Mouse (Mus musculus): ENCODE measurements around the gene Pcmtd2.
"Not testable (repeated sequence)": the region's sequence is repeated elsewhere in the genome, so short reads cannot be mapped to it uniquely, and the experiment has no call there.

Pcmtd2 gene

DNA sequence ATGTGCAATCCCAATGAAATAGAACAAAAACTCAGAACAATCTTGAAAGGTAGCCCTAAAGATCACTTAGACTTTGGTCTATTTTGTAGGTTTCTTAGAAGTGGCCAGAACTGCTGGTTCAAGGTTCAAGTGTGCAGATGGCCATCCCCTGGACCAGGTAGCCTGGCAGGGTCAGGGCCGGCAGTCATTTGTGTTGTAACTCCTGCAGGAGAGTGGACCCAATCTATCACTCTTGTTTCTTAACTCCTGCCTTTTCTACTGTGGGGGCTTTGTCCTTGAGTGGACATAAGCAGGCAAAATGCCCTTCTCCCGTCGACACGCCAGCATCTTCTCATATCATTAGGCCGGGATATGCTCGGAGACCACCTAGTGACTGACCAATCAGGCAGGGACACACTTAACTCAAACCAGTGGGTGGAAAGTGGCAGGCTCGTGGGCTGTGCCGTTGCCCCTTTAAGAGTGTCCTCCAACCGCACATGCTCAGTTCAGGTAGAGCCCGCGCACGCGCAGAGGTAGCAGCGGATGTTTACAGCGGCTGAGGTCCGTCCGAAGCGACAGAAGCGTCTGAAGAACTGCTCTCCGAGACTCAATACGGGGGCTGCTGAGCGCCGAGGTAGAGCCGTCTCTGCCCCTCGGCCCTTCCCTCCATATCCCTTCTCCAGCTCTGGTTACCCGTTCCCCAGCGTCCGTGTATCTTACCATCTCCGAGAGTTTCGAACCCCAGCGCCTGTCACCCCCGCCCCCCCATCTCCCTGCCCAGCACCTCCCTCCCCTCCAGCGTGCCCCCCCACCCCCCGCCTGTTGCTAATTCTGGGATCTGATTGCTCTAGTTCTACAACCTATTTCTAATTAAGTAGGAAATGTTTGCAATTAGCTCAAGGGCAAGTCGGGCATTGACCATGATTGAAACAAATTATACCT, at the start of gene Pcmtd2:
Gene Pcmtd2, plus strand, starts transcription at position 483 of the 921 bp plus-strand sequence.
- peak; percentile 94 for DNase-seq (ENCODE audit: low spot score in 2 of 2)

DNA sequence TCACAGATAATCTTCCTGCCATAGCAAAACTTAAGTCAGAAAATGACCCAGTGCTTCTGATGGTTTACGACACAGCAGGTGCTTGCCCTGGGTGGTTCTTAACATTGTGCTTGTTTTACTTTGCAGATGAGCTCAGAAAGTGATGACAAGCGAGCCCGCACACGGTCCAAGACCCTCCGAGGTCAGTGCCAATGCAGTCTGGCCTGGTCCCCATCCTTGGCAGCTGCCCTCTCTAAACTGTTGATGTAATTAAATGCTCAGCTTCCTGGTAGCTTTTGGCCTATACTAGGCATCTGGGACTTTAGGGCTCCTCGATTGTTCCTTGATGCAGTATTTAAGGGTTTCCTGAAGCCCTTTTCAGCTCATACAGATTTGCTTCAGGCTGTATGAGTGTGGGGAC, 48.3 kb upstream of the Pcmtd2 start:
- DNase-seq (ENCODE audit: low spot score in 2 of 2), result no peak

DNA sequence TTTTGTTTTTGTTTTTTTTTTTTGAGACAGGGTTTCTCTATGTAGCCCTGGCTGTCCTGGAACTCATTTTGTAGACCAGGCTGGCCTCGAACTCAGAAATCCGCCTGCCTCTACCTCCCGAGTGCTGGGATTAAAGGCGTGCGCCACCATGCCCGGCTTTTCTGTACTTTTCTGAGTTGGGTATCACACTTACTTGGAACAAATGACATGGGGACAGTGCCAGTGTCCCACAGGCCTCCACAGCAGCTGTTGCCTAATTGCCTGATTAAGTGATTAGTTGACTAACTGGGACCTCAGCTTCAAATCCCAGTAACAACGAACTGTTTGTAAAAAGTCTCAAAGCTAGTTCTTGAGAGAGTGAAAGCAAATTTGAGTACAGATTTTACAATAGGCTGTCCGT, 44.5 kb upstream of the Pcmtd2 start:
- DNase-seq (ENCODE audit: low spot score in 2 of 2), result not testable (repeated sequence)

DNA sequence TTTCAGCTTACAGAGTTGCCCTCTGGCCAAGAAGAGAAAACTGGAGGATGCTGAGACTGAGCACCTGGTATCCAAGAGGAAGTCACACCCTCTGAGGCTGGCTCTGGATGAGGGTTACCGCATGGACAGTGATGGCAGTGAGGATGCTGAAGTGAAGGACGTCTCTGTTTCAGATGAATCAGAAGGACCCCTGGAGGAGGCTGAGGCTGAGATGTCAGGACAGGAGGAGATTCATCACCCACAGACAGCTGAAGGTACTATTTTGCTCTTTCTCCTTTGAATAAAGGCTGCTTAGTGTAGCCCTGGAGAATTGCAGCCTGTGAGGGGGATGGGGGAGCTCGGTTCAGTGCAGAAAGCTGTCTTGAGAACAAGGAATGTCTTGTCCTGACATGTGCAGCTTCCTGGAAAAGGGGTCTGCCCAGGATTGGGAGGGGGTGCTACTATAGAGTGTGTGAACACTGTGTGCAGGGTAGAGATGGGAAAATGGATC, 42.0 kb upstream of the Pcmtd2 start:
- DNase-seq (ENCODE audit: low spot score in 2 of 2), result peak in 1 of 2 experiments; percentile 12

DNA sequence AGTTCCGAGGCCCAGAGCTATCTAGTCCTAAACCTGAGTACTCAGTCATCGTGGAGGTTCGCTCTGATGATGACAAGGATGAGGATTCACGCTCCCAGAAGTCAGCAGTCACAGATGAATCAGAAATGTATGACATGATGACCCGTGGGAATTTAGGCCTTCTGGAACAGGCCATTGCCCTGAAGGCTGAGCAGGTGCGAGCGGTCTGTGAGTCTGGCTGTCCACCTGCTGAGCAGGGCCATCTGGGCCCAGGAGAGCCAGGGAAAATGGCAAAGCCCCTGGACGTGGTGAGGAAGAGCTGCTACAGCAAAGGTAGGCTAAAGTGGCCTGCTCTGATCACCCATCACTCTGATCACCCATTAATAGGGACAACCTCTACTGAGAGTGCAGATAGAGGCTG, 40.0 kb upstream of the Pcmtd2 start:
- DNase-seq (ENCODE audit: low spot score in 2 of 2), result no peak

DNA sequence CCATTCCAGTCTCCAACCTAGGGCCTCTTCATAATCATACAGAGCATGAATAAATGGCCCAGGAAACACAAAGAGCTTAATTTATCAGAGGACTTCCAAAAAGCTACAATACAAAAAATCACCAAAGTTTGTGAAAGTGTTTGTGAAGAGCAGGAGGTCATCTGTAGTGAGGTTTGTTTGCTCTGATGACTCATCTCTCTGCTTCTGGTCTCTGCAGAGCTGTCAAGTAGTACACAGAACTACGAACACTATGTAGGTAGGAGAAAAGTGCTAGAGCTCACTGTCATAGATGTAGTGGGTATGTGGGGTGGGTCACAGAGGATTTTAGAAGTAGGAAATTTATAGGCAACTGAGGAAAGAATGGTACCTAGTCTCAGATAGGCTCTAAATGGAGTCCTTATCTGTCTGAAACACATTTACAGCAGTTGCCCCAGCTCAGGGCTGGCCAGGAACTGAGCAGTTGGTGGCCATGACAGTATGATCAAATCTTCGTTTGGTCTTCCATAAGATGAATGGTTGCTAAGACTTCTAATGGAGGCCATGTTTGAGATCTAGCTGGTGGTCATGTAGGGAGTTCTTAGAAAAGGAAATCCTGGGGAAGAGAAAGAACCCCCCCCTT, 8.5 kb upstream of the Pcmtd2 start:
- no peak for DNase-seq (ENCODE audit: low spot score in 2 of 2)

DNA sequence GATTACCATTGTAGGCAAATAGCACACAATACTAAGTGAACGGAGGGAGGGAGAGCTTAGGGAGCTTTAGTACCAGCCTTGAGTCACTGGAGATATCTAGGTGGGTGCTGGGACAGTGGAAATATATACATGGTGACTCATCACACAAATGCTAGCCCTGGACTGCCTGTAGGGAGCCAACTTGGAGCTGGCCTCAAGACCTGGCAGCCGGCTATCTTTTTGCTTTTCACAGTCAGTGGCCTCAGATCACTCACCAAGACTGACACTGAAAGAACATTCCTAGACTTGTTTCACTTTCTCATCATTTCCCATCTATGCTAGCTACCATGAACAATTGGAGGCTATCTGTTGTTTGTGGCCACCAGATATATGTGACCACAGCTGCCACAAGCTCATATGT, 4.9 kb upstream of the Pcmtd2 start:
- DNase-seq (ENCODE audit: low spot score in 2 of 2), result no peak

DNA sequence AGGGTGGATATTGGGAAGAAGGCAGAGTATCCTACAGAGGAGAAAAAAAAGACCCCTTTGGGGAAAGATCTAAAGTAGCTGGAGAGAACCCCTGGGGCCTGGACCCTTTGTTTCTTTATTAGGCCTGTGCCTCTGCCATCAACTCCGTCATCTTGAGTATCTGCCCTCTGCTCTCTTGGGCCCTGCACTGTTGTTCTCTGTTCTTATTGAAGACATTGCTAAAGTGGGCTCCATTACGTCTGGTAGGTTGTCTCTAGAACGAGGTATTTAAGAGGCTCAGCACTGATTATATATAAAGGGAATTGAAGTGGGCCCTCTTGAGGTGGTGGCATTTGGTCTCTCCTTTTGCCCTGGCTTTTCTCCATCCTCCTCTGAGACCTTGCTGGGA, 633 bp downstream of the Pcmtd2 start:
- DNase-seq (ENCODE audit: low spot score in 2 of 2), result peak in 1 of 2 experiments; percentile 23

DNA sequence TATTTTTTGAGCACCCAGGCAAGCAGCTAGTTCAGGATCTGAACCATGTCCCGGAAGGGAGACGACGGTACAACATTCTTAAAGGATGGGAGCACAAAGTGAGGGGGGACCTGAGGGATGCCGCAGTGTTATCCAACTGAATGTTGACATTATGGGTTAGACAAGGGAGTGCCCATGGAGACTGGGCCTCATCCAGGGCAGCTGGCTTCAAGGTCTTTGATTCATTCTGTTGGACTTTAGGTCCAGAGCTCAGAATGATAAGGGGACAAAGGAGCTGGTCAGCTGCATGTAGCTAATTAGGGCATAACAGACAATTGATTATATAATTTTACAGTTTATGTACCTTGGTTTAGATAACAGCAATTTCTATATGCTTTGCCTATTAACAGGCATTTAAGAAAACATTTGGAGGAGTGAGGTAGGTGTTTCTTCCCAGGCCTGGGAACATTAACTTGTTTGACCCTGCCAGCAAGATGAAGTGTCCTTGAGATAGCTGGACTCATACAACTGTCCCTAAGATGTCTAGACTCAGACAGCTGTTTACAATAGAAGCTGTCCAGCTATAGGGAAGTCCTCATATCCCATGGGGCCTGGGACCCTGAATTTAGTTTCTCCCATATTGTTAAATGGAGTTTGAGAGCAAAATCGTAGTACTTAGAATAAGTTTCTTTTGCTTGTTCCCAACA, 8.2 kb downstream of the Pcmtd2 start:
- DNase-seq (ENCODE audit: low spot score in 2 of 2), result no peak

DNA sequence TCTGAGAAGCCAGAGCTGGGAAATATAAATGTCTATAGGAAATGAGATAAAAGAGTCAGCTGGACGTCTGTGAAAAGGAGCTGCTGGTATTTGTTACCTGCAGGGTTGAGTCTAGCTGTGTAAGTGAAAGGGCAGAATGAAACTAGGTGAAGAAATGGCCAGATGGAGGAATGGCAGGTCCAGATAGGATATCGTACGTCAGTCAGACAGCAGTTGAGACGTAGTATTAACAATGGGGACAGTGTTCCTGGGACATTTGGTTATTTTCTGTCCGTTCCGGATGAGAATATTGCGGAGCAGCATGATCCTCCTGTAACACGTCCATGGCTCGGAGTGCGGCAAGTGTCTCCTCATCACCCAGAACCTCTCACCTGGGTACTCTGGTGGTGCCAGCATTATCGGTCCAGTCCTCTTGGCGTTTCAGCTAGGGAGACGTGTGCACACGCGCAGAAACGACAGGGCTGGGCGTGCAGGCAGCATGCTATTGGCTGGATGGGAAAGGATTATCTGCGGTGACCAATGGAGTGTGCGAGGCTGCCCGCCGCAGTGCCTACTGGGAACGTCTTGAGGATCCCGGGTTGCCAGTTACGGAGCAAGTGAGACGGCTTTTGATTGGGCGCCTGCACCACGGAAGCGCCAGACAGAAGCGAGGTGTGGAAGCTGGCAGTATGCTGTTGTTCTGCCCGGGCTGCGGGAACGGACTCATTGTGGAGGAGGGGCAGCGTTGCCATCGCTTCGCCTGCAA, 26.3 kb downstream of the Pcmtd2 start, which contains the start of gene Polr3k:
Gene Polr3k, plus strand, starts transcription at position 547 of the 745 bp plus-strand sequence.
- peak; percentile 96 to 98 for DNase-seq (ENCODE audit: low spot score in 2 of 2)

DNA sequence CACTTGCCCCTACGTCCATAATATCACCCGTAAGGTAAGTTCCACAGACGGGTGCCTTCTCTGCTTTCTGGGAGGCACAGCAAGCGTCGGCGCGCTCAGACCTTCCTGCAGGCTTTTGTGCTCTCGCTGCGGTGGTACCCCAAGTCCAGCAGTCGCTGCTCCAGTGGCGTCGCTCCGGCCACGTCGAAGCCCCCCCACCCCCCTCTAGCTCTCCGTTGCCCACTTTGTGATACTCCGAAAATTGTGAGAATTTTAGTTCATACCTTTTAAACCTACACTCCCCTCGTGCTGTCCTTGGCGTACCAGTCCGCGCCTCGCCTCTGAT, 26.8 kb downstream of the Pcmtd2 start:
- DNase-seq (ENCODE audit: low spot score in 2 of 2), result no peak

DNA sequence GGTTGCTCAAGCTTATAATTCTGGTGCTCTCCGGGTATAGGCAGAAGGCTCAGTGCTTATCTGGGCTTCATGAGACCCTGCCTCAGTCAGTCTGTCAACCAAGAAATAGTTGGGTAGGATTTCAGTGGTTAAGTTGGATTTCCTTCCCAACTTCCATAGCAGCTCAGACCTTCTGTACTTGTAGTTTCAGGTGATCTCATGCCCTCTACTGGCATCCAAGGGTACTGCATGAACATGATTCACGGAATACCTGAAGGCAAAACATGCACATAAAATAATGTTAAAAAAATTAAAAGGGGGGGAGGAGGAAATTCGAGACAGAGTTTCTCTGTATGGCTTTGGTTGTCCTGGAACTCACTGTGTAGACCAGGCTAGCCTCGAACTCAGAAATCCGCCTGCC, 29.3 kb downstream of the Pcmtd2 start:
- peak; percentile 71 to 84 for DNase-seq (ENCODE audit: low spot score in 2 of 2)

DNA sequence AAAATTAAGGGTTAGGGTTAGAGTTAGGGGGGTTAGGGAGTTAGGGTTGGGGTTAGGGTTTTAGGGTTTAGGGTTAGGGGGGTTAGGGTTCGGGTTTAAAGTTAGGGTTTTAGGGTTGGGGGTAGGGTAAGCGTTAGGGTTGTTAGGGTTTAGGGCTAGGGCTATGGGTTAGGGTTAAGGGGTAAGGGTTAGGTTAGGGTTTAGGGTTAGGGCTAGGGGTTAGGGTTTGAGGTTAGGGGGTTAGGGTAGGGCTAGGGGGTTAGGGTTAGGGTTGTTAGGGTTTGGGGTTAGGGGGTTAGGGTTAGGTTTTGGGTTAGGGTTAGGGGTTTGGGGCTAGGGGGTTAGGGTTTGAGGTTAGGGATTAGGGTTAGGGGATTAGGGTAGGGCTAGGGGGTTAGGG, 33.4 kb downstream of the Pcmtd2 start:
- DNase-seq (ENCODE audit: low spot score in 2 of 2), result no peak

DNA sequence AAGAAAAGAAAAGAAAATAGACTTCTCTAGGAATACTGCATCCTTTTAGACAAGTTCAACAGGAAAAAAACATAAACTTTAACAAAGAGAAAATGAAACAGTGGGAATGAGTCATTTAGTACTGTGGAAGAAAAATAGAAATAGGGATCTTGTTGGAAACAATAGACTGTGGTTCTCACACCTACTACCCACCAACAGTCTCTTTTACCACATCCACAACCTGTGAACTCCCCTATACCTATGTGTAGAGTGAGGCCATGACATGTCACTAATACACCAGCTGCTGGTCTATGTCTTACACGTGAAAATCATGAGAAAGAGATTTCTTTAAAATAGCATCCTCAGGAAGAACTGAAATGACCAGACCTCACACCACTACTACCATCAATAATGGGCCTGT, 41.2 kb downstream of the Pcmtd2 start:
- DNase-seq (ENCODE audit: low spot score in 2 of 2), result no peak

DNA sequence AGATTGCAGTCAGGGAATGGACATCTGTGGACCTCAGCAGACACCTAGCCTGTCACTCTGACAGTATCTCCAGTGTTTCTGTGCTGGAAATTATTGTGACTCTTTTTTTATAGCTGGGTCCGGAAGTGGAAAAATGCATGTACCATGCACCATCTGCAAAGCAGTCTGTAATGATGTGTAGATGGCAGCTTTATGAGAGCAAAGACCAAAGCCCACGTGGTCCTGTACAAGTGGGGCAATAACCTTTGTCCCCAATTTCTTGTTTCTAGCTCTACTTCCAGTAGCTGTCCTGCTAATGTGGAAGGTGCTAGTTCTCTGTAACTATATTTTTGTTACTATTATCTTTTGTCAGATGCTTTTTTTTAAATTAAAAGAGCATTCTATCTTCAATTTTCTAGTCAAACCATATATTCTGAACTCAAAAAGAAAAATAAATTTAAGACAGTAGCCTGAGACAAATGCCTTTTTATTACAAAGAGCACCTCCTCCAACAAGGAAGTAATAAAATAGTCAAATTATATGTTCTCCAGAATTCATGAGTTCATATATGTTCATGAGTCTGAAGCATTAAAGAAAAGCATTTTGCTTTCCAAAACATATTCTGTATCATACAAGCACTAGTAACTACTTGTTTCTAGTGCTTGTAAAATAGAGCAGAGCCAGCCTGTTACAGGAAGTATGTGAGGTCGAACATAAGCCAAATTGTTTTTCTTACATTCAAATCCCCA, 45.5 kb downstream of the Pcmtd2 start:
- DNase-seq (ENCODE audit: low spot score in 2 of 2), result no peak

Data from frontal cortex, postnatal 36 days (tissue).